Mouse (Mus musculus) liver, adult 2 months (tissue): Measurements from ENCODE around the gene Pdzrn3. TPM values are rescaled to one million over a fixed set of nuclear protein-coding genes. Genes with fewer than 3 reads are reported as not detected.

Experiments
- DNase-seq: peaks from one replicate; pipeline ENCODE4 v3.0.0-alpha.2; 2011; ENCODE audit warnings: low read depth, low spot score; ENCODE audit errors: extremely low read depth
- H3K27ac ChIP-seq: fragments of 200-500 bp; replicated peaks from 2 replicates; pipeline ENCODE4 v1.5.1; 2012; ENCODE audit warnings: low read depth, mild to moderate bottlenecking, control low read depth, inconsistent platforms, low read length; ENCODE audit not compliant: insufficient read depth
- H3K27me3 ChIP-seq: fragments of 200-500 bp; 2 replicates; pipeline ENCODE4 v1.6.1; 2012; ENCODE audit warnings: mild to moderate bottlenecking, moderate library complexity, low read length, inconsistent platforms; ENCODE audit not compliant: control insufficient read depth, insufficient read depth
- H3K36me3 ChIP-seq: fragments of 200-500 bp; 2 replicates; pipeline ENCODE4 v1.6.1; 2012; ENCODE audit warnings: low read length, inconsistent platforms; ENCODE audit not compliant: control insufficient read depth, insufficient read depth
- H3K4me1 ChIP-seq: fragments of 200-500 bp; 2 replicates; pipeline ENCODE4 v1.6.1; 2011; ENCODE audit warnings: low read length; ENCODE audit not compliant: control insufficient read depth, insufficient read depth
- H3K4me3 ChIP-seq: fragments of 200-500 bp; 2 replicates; pipeline ENCODE4 v1.5.1; 2011; ENCODE audit warnings: low read depth, mild to moderate bottlenecking, control low read depth, low read length, moderate library complexity; ENCODE audit not compliant: insufficient read depth
- H3K79me2 ChIP-seq: fragments of 200-500 bp; 2 replicates; pipeline ENCODE4 v1.6.1; 2012; ENCODE audit warnings: inconsistent platforms, mild to moderate bottlenecking, low read length, moderate library complexity; ENCODE audit not compliant: control insufficient read depth, insufficient read depth
- H3K9ac ChIP-seq: fragments of 200-500 bp; 2 replicates; pipeline ENCODE4 v1.6.1; 2012; ENCODE audit warnings: low read depth, mild to moderate bottlenecking, control low read depth, inconsistent platforms, low read length
- CTCF ChIP-seq: fragments of 200-500 bp; IDR thresholded peaks from 2 replicates; pipeline ENCODE4 v1.5.1; 2011; ENCODE audit warnings: low read depth, low read length, control low read depth
- POLR2A ChIP-seq: fragments of 200-500 bp; IDR thresholded peaks from 2 replicates; pipeline ENCODE4 v1.6.1; 2011; ENCODE audit warnings: low read length, control low read depth; ENCODE audit not compliant: insufficient read depth; ENCODE audit errors: extremely low read depth
- WGBS: fragments of 180-500 bp; shearing (Covaris S2); methylation state at CpG from one replicate; pipeline ENCODE4 v1.1.7; 2018; 5-methylcytosine and 5-hydroxymethylcytosine counted together
- polyA plus RNA-seq: library from polyadenylated mRNA; depleted of rRNA; stranded (reverse); fragments of >200 nt; gene quantifications from 2 replicates; pipeline ENCODE4 v1.2.3, GENCODE M21; 2012
- total RNA-seq: library from RNA; depleted of rRNA; stranded (reverse); fragments of >200 nt; gene quantifications from 2 replicates; pipeline ENCODE4 v1.2.3, GENCODE M21; 2014

Gene Pdzrn3
- total and polyA plus RNA-seq, 2 experiments: 2.9 to 3.2 TPM

- no peaks in the 10 kb centered on the region for H3K79me2 ChIP-seq
- H3K27ac ChIP-seq: no peak overlapping the region
- WGBS: 93% methylated on average over 15 of the region's 15 CpGs
- DNase-seq: no peak
- no peak overlapping the region for H3K9ac ChIP-seq
- H3K27me3 ChIP-seq: no peaks in the 10 kb centered on the region
- no peaks in the 10 kb centered on the region for H3K36me3 ChIP-seq
- no peaks in the 10 kb centered on the region for H3K4me1 ChIP-seq
- no peak overlapping the region for H3K4me3 ChIP-seq
- TF ChIP-seq POLR2A: no peak
- no peak for TF ChIP-seq CTCF
Measured at GRCm38 (mm10) chr6:101297563-101298520, 79.9 kb downstream of the Pdzrn3 start.

DNA sequence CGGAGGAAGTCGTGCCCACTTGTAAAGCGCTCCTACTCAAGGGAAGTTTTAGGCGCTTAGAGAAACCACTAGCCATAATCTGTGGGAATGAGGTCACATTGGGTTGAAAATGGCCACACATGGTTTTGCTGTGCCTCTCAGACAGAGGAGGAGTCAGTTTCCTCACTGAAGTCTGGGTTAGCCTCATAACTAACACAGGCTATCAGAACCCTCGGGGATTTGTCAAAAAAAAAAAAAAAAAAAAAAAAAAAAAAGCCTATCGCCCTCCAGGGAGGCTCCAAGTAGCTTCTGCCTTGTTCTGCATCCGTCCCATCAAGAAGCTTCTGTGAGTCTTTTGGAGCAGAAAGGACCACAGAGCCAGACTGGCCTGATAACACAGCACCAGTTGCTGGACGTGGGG is 80.7 kb downstream of the Pdzrn3 start:
- no peaks in the 10 kb centered on the region for H3K36me3 ChIP-seq
- H3K27ac ChIP-seq: no peak overlapping the region
- no peaks in the 10 kb centered on the region for H3K4me1 ChIP-seq
- 92% methylated on average over 8 of the region's 8 CpGs for WGBS
- no peaks in the 10 kb centered on the region for H3K79me2 ChIP-seq
- no peaks in the 10 kb centered on the region for H3K27me3 ChIP-seq
- TF ChIP-seq POLR2A: no peak
- DNase-seq: no peak
- H3K4me3 ChIP-seq: no peak overlapping the region
- no peak overlapping the region for H3K9ac ChIP-seq

GRCm38 (mm10) chr6:101296280-101296679 is 81.4 kb downstream of the Pdzrn3 start:
- TF ChIP-seq POLR2A (no peak), CTCF (no peak)
- H3K4me3 ChIP-seq: no peak overlapping the region
- no peaks in the 10 kb centered on the region for H3K79me2 ChIP-seq
- 91% methylated on average over 8 of the region's 8 CpGs for WGBS
- H3K27me3 ChIP-seq: no peaks in the 10 kb centered on the region
- H3K4me1 ChIP-seq: no peaks in the 10 kb centered on the region
- H3K27ac ChIP-seq: no peak overlapping the region
- no peak for DNase-seq
- H3K36me3 ChIP-seq: no peaks in the 10 kb centered on the region
- no peak overlapping the region for H3K9ac ChIP-seq

- no peak for DNase-seq
- no peaks in the 10 kb centered on the region for H3K27me3 ChIP-seq
- H3K27ac ChIP-seq: no peak overlapping the region
- no peaks in the 10 kb centered on the region for H3K79me2 ChIP-seq
- H3K36me3 ChIP-seq: no peaks in the 10 kb centered on the region
- WGBS: 92% methylated on average over 12 of the region's 12 CpGs
- TF ChIP-seq CTCF (no peak), POLR2A (no peak)
- H3K9ac ChIP-seq: no peak overlapping the region
- H3K4me3 ChIP-seq: no peak overlapping the region
- no peaks in the 10 kb centered on the region for H3K4me1 ChIP-seq
Measured at GRCm38 (mm10) chr6:101293036-101293572, 84.6 kb downstream of the Pdzrn3 start.

GRCm38 (mm10) chr6:101291944-101292343 is 85.8 kb downstream of the Pdzrn3 start:
- H3K4me3 ChIP-seq: no peak overlapping the region
- no peak overlapping the region for H3K9ac ChIP-seq
- 78% methylated on average over 2 of the region's 2 CpGs for WGBS
- TF ChIP-seq CTCF: no peak
- TF ChIP-seq POLR2A: no peak
- no peaks in the 10 kb centered on the region for H3K79me2 ChIP-seq
- H3K27ac ChIP-seq: no peak overlapping the region
- no peaks in the 10 kb centered on the region for H3K27me3 ChIP-seq
- DNase-seq: no peak
- H3K4me1 ChIP-seq: no peaks in the 10 kb centered on the region
- H3K36me3 ChIP-seq: no peaks in the 10 kb centered on the region

GRCm38 (mm10) chr6:101290160-101290559 is 87.5 kb downstream of the Pdzrn3 start:
- no peak for TF ChIP-seq POLR2A
- H3K9ac ChIP-seq: no peak overlapping the region
- H3K27ac ChIP-seq: no peak overlapping the region
- H3K4me3 ChIP-seq: no peak overlapping the region
- no peaks in the 10 kb centered on the region for H3K4me1 ChIP-seq
- H3K27me3 ChIP-seq: no peaks in the 10 kb centered on the region
- 54% methylated on average over 2 of the region's 2 CpGs for WGBS
- no peaks in the 10 kb centered on the region for H3K36me3 ChIP-seq
- DNase-seq: no peak
- no peaks in the 10 kb centered on the region for H3K79me2 ChIP-seq
